Mouse (Mus musculus) lung, adult 2 months (tissue): ENCODE data around the gene Slco3a1.

Source experiments
- CTCF ChIP-seq: fragments of 200-500 bp; IDR thresholded peaks from 2 replicates; pipeline ENCODE4 v1.5.1; 2011; ENCODE audit warnings: mild to moderate bottlenecking, low read length, control low read depth; ENCODE audit not compliant: insufficient read depth
- POLR2A ChIP-seq: fragments of 200-500 bp; IDR thresholded peaks from 2 replicates; pipeline ENCODE4 v1.6.1; 2011; ENCODE audit warnings: low read depth, mild to moderate bottlenecking, control low read depth, low read length, borderline replicate concordance; ENCODE audit errors: extremely low read depth

DNA sequence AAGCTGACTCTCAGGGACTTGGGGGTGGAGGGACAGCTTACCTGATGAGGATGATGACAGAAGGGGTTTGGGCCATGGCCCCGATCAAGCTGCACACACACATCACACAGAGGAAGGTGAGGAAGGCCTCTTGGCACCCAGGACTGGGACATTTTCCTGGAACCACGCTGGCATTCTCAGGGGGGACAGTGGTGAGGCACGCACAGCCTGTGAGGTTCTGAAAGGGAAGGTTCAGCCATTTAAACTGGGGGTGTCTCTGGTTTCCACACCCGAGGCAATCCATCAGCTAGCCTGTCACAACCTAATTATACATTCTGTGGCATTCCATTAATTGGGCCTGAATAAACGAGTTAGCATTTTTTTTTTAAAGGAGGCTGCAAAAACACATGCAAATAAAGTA lies 251.5 kb downstream of the Slco3a1 start:
- no peak for TF ChIP-seq CTCF
- TF ChIP-seq POLR2A, result no peak
